Mouse (Mus musculus): ENCODE measurements around the gene Phactr4.

- TF ChIP-seq ELF1 (IDR thresholded peaks at IDR 0.05; ENCODE audit: low read depth, low read length) (no peak), CTCF (IDR thresholded peaks at IDR 0.05 in 2 of 3, conservative IDR thresholded peaks at IDR 0.05 in 1 of 3; ENCODE audit: control insufficient read depth in 1 of 3, insufficient read depth in 1 of 3, low read depth in 2 of 3, low read length in 3 of 3, poor library complexity in 1 of 3, severe bottlenecking in 1 of 3) (no peak), SMC3 (IDR thresholded peaks at IDR 0.05; ENCODE audit: low read depth, low read length) (no peak), MAFK (IDR thresholded peaks at IDR 0.05; ENCODE audit: borderline replicate concordance, low read depth, low read length) (no peak), MAX (IDR thresholded peaks at IDR 0.05; ENCODE audit: low read length) (no peak)
Measured at GRCm38 (mm10) chr4:132326481-132326880, 95.8 kb downstream of the Phactr4 start.
